Mouse (Mus musculus): ENCODE results near the gene Nupr1l. TPM values are rescaled to one million over a fixed set of nuclear protein-coding genes. Genes with fewer than 3 reads are reported as not detected.
A peak's percentile ranks its signal among the peaks of the same experiment; 100 is the strongest.

The Nupr1l gene
- total and polyA plus RNA-seq, 2 experiments from 2014 or later: 3.5 to 6.0 TPM

DNA sequence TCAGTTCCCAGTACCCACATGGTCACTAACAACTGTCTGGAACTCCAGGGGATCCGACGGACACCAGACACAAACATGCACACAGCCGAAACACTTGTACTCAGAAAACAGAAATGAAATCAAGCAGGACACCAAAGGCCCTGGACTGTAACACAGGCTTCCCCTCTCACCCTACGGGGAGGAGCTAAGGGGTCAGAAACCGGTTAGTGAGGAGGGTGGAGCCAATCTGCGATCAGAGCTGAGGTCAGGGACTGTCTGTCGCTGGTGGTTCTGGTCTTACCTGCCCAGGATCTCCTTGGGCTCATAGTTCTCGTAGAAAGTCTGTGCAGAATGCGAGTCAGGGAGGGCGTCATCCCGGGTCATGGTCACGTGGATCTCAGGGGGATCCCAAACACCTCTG lies 34.4 kb upstream of the Nupr1l start:
- ATAC-seq: no peak
- Histone ChIP-seq H3K4me3 (ENCODE audit: low read length) (no peak overlapping the region), H3K27ac (no peak overlapping the region), H3K4me2 (ENCODE audit: low read depth, low read length) (no peak overlapping the region), H3K36me3 (ENCODE audit: insufficient read depth, low read length) (no peaks in the 10 kb centered on the region), H3K9me3 (ENCODE audit: low read length) (no peaks in the 10 kb centered on the region), H3K4me1 (ENCODE audit: insufficient read depth, low read length) (no peaks in the 10 kb centered on the region), H3K9ac (replicated peaks; ENCODE audit: low read length) (no peak overlapping the region), H3K27me3 (ENCODE audit: insufficient read depth, low read length) (no peaks in the 10 kb centered on the region)
- WGBS: 85% methylated on average over 12 of the region's 12 CpGs
- TF ChIP-seq CTCF (IDR thresholded peaks at IDR 0.05; ENCODE audit: low read depth): no peak
- DNase-seq (ENCODE audit: low spot score): no peak

DNA sequence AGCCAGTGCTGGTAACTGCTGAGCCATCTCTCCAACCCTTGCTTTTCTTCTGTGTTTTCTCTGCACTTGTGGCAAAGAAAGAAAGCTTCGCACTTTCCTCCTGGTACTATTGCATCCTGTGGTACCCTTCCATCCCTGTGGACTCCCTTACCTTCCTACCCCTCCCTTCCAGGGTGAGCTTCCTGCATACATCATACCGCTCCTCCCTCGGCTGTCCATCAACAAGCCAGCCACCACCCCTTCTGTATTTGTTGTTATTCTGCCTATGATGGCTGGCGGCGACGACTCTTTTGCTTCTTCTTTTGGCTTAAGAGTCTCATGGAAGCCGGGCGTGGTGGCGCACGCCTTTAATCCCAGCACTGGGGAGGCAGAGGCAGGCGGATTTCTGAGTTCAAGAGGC lies 33.2 kb upstream of the Nupr1l start:
- no peak for ATAC-seq

DNA sequence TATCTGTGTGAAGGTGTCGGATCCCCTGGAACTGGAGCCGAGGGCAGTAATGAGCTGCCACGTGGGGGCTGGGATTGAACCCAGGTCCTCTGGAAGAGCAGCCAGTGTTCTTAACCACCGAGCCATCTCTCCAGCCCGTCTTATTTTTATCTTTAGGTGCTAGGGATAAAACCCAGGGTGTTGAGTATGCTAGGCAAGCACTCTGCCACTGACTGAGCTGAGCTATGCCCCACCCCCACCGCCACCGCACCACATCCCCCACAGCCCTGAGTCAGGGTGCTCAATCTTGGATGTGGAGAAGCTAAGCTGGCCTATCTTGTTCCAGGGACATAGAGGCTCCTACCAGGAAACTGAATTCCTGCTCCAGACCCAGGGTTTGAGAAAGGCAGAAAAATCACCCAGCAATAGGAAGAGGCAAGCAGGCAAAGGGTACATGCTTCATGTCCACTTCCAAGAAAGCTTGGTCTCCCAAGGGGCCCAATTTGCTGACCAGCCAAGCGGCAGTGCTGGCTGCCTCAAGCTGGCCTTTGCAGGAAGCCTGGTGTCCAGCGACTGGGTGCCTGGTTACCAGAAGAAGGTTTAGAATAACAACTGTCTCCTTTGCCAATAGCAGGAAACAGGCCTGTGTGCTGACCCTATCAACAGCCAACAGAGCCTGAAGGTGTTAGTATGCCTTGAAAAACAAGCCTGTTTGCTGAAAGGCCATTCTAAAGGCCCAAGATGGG lies 30.4 kb upstream of the Nupr1l start:
- Histone ChIP-seq H3K9ac (replicated peaks; ENCODE audit: low read length) (no peak overlapping the region), H3K36me3 (ENCODE audit: insufficient read depth, low read length) (peaks cover 15% of the 10 kb centered on the region), H3K4me2 (ENCODE audit: low read depth, low read length) (no peak overlapping the region), H3K27ac (peak overlapping the region; percentile 64), H3K4me1 (ENCODE audit: insufficient read depth, low read length) (no peaks in the 10 kb centered on the region), H3K27me3 (ENCODE audit: insufficient read depth, low read length) (no peaks in the 10 kb centered on the region), H3K4me3 (ENCODE audit: low read length) (no peak overlapping the region), H3K9me3 (ENCODE audit: low read length) (no peaks in the 10 kb centered on the region)
- 74% methylated on average over 9 of the region's 9 CpGs for WGBS
- peak; percentile 79; the same call in 1 of the 2 replicates for ATAC-seq
- DNase-seq (ENCODE audit: low spot score): peak; percentile 53
- TF ChIP-seq CTCF (IDR thresholded peaks at IDR 0.05; ENCODE audit: low read depth): no peak

More for the DNA sequence above, 33.2 kb upstream of the Nupr1l start:
- H3K27me3 ChIP-seq (ENCODE audit: insufficient read depth, low read length): no peaks in the 10 kb centered on the region
- H3K27ac ChIP-seq: no peak overlapping the region
- H3K36me3 ChIP-seq (ENCODE audit: insufficient read depth, low read length): no peaks in the 10 kb centered on the region
- H3K9ac ChIP-seq (replicated peaks; ENCODE audit: low read length): no peak overlapping the region
- no peak for DNase-seq (ENCODE audit: low spot score)
- no peak for TF ChIP-seq CTCF (IDR thresholded peaks at IDR 0.05; ENCODE audit: low read depth)
- H3K4me2 ChIP-seq (ENCODE audit: low read depth, low read length): no peak overlapping the region
- 82% methylated on average over 11 of the region's 11 CpGs for WGBS
- H3K9me3 ChIP-seq (ENCODE audit: low read length): no peaks in the 10 kb centered on the region
- H3K4me3 ChIP-seq (ENCODE audit: low read length): no peak overlapping the region
- H3K4me1 ChIP-seq (ENCODE audit: insufficient read depth, low read length): no peaks in the 10 kb centered on the region

DNA sequence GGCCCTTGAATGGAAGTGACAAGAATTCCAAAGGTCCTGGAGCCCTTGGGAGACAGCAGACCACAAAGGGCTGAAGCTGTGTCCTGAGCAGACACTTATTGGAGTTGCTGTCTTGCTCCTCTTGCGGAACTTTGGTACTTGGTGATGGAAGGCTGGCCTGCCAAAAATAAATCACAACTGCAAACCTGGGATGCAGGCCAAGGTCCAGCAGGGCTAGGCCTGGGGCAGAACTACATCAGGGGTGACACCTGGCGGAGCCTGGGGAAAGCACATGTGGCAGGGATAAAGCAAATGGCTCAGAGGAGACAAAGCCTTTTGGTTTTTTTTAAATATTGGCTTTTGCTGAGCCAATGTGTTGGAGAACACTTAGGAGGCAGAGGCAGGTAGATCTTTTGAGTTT lies 29.4 kb upstream of the Nupr1l start:
- Histone ChIP-seq H3K4me3 (ENCODE audit: low read length) (no peak overlapping the region), H3K9ac (replicated peaks; ENCODE audit: low read length) (no peak overlapping the region), H3K4me1 (ENCODE audit: insufficient read depth, low read length) (no peaks in the 10 kb centered on the region), H3K9me3 (ENCODE audit: low read length) (no peaks in the 10 kb centered on the region), H3K36me3 (ENCODE audit: insufficient read depth, low read length) (peaks cover 20% of the 10 kb centered on the region), H3K27me3 (ENCODE audit: insufficient read depth, low read length) (no peaks in the 10 kb centered on the region), H3K4me2 (ENCODE audit: low read depth, low read length) (no peak overlapping the region), H3K27ac (peak overlapping the region; percentile 64; the same call in 1 of the 2 replicates)
- 40% methylated on average over 2 of the region's 2 CpGs for WGBS
- TF ChIP-seq CTCF (IDR thresholded peaks at IDR 0.05; ENCODE audit: low read depth): peak; percentile 66
- peak; percentile 62 for DNase-seq (ENCODE audit: low spot score)
- ATAC-seq: 0 out of 2 replicates have a peak, but pooled peaks have one; percentile 59

DNA sequence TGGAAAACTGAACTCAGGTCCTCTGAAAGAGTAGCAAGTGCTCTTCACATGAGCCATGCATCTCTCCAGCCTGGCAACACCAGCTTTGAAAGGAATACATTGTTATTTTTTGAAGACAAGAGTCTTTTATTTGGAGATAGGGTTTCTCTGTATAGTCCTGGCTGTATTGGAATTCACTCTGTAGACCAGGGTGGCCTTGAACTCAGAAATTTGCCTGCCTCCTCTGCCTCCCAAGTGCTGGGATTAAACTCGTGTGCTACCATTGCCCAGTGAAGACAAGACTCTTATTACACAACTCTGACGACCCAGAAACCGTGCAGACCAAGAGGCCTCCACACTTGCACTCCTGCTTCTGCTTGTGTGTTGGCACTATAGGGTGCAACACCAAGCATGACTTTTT lies 28.5 kb upstream of the Nupr1l start:
- Histone ChIP-seq H3K27ac (no peak overlapping the region), H3K27me3 (ENCODE audit: insufficient read depth, low read length) (no peaks in the 10 kb centered on the region), H3K4me2 (ENCODE audit: low read depth, low read length) (no peak overlapping the region), H3K9me3 (ENCODE audit: low read length) (no peaks in the 10 kb centered on the region), H3K4me3 (ENCODE audit: low read length) (no peak overlapping the region), H3K36me3 (ENCODE audit: insufficient read depth, low read length) (peaks cover 20% of the 10 kb centered on the region), H3K9ac (replicated peaks; ENCODE audit: low read length) (no peak overlapping the region), H3K4me1 (ENCODE audit: insufficient read depth, low read length) (no peaks in the 10 kb centered on the region)
- ATAC-seq (no peak), DNase-seq (ENCODE audit: low spot score) (no peak)
- no peak for TF ChIP-seq CTCF (IDR thresholded peaks at IDR 0.05; ENCODE audit: low read depth)
- 73% methylated on average over 3 of the region's 3 CpGs for WGBS

DNA sequence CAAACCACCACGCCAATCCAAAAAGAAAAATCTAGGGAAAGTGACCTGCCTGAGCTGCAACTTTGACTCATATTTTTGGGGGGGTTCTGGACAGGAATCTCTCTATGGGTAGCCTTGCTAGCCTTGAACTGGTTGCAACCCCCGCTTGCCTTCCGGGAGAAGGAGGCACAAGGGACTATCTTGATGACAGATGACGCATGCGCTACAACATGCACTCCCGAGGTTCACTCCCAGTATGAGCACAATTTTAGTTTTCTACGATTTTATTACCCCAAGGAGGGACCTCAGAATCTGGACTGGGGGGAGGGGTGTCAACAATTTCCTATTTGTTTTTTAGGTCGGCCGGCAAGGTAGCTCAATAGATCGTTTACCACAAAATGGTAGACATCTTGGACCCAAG lies 22.1 kb upstream of the Nupr1l start:
- TF ChIP-seq CTCF (IDR thresholded peaks at IDR 0.05; ENCODE audit: low read depth): no peak
- H3K27ac ChIP-seq: peak overlapping the region; percentile 96; the same call in 1 of the 2 replicates
- no peaks in the 10 kb centered on the region for H3K9me3 ChIP-seq (ENCODE audit: low read length)
- 37% methylated on average over 10 of the region's 10 CpGs for WGBS
- DNase-seq (ENCODE audit: low spot score) (no peak), ATAC-seq (no peak)
- peak overlapping the region; percentile 85 for H3K4me2 ChIP-seq (ENCODE audit: low read depth, low read length)
- H3K4me3 ChIP-seq (ENCODE audit: low read length): peak overlapping the region; percentile 83
- peaks cover 12% of the 10 kb centered on the region for H3K36me3 ChIP-seq (ENCODE audit: insufficient read depth, low read length)
- H3K4me1 ChIP-seq (ENCODE audit: insufficient read depth, low read length): peaks cover 4% of the 10 kb centered on the region; the same call in 1 of the 2 replicates
- peak overlapping the region; percentile 86 for H3K9ac ChIP-seq (replicated peaks; ENCODE audit: low read length)
- no peaks in the 10 kb centered on the region for H3K27me3 ChIP-seq (ENCODE audit: insufficient read depth, low read length)
